Mouse (Mus musculus): ENCODE results near the gene Ctse. TPM values are rescaled to one million over a fixed set of nuclear protein-coding genes. Genes with fewer than 3 reads are reported as not detected.
A peak's percentile ranks its signal among the peaks of the same experiment; 100 is the strongest.

Gene Ctse
- total and polyA plus RNA-seq, 2 experiments from 2014 or later, result 0.09 to 0.11 TPM

DNA sequence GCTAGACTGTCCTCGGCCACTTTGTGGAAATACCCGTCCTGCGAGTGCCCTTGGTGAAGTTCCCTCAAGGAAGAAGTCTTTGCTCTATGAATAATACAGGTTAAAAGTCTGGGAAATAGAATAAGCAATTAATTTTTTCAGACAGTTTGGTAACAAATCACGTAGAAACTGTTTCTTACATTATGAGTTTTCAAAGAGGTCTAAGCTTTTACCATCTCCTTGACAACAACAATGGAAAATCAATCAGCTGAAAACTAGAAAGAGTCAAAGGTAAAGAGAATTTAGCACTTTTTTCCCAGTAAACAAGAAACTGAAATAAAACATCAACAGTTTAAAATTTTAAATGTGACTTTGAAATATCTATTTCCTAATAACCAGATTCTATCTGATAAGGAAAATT, 2.0 kb downstream of the Ctse start:
- Histone ChIP-seq H3K9ac (replicated peaks; ENCODE audit: low read length, poor library complexity, severe bottlenecking) (no peak overlapping the region), H3K36me3 (ENCODE audit: insufficient read depth, low read length) (no peaks in the 10 kb centered on the region), H3K9me3 (ENCODE audit: low read length) (no peaks in the 10 kb centered on the region), H3K4me2 (ENCODE audit: low read depth, low read length, poor library complexity, severe bottlenecking) (no peak overlapping the region), H3K4me1 (ENCODE audit: insufficient read depth, low read length) (no peaks in the 10 kb centered on the region), H3K27me3 (ENCODE audit: insufficient read depth, low read length) (no peaks in the 10 kb centered on the region), H3K27ac (ENCODE audit: low read depth, low read length) (no peak overlapping the region), H3K4me3 (ENCODE audit: low read depth, low read length) (no peak overlapping the region)
- TF ChIP-seq CTCF (IDR thresholded peaks at IDR 0.05), result no peak
- DNase-seq (ENCODE audit: low spot score) (no peak), ATAC-seq (ENCODE audit: low FRiP score) (no peak)
- WGBS, result 87% methylated on average over 4 of the region's 4 CpGs

DNA sequence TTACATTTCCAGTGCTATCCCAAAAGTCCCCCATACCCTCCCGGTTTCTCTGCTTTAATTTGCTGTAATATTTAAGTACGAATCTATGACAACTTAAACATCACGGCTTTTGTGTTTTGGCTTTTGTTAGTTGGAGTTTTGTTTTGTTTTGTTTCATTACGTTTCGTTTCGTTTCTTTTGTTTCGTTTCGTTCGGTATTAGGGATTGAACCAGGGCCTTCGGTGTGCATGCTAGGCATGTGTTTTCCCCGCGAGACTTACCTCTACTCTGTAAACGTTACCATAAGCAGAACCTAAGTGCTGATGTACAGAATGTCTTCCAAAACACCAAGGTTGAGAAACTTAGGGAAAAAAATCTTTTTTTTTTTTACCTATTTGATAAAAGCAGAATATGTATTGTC, 3.5 kb downstream of the Ctse start:
- Histone ChIP-seq H3K9ac (replicated peaks; ENCODE audit: low read length, poor library complexity, severe bottlenecking) (no peak overlapping the region), H3K27ac (ENCODE audit: low read depth, low read length) (no peak overlapping the region), H3K36me3 (ENCODE audit: insufficient read depth, low read length) (no peaks in the 10 kb centered on the region), H3K9me3 (ENCODE audit: low read length) (no peaks in the 10 kb centered on the region), H3K4me1 (ENCODE audit: insufficient read depth, low read length) (no peaks in the 10 kb centered on the region), H3K4me3 (ENCODE audit: low read depth, low read length) (no peak overlapping the region), H3K4me2 (ENCODE audit: low read depth, low read length, poor library complexity, severe bottlenecking) (no peak overlapping the region), H3K27me3 (ENCODE audit: insufficient read depth, low read length) (no peaks in the 10 kb centered on the region)
- ATAC-seq (ENCODE audit: low FRiP score) (no peak), DNase-seq (ENCODE audit: low spot score) (no peak)
- TF ChIP-seq CTCF (IDR thresholded peaks at IDR 0.05), result no peak
- WGBS, result 94% methylated on average over 13 of the region's 13 CpGs

DNA sequence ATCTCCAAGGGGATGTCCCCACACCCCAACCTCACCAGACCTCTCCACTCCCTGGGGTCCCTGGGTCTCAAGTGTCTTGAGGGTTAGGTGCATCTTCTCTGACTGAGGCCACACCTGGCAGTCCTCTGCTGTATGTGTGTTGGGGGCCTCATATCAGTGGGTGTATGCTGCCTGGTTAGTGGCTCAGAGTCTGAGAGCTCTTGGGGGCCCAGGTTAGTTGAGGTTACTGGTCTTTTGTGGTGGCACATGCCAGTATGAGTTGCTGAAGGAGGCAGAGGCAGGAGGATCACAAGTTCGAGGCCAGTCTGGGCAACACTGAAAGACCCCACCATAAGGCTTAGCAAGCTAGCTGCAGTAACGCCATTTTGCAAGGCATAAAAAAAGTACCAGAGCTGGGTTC, 4.1 kb downstream of the Ctse start:
- Histone ChIP-seq H3K4me1 (ENCODE audit: insufficient read depth, low read length) (no peaks in the 10 kb centered on the region), H3K4me3 (ENCODE audit: low read depth, low read length) (no peak overlapping the region), H3K4me2 (ENCODE audit: low read depth, low read length, poor library complexity, severe bottlenecking) (no peak overlapping the region), H3K36me3 (ENCODE audit: insufficient read depth, low read length) (no peaks in the 10 kb centered on the region), H3K9ac (replicated peaks; ENCODE audit: low read length, poor library complexity, severe bottlenecking) (no peak overlapping the region), H3K27me3 (ENCODE audit: insufficient read depth, low read length) (no peaks in the 10 kb centered on the region), H3K9me3 (ENCODE audit: low read length) (no peaks in the 10 kb centered on the region), H3K27ac (ENCODE audit: low read depth, low read length) (no peak overlapping the region)
- no peak for TF ChIP-seq CTCF (IDR thresholded peaks at IDR 0.05)
- DNase-seq (ENCODE audit: low spot score) (no peak), ATAC-seq (ENCODE audit: low FRiP score) (no peak)
- 97% methylated on average over 2 of the region's 2 CpGs for WGBS

DNA sequence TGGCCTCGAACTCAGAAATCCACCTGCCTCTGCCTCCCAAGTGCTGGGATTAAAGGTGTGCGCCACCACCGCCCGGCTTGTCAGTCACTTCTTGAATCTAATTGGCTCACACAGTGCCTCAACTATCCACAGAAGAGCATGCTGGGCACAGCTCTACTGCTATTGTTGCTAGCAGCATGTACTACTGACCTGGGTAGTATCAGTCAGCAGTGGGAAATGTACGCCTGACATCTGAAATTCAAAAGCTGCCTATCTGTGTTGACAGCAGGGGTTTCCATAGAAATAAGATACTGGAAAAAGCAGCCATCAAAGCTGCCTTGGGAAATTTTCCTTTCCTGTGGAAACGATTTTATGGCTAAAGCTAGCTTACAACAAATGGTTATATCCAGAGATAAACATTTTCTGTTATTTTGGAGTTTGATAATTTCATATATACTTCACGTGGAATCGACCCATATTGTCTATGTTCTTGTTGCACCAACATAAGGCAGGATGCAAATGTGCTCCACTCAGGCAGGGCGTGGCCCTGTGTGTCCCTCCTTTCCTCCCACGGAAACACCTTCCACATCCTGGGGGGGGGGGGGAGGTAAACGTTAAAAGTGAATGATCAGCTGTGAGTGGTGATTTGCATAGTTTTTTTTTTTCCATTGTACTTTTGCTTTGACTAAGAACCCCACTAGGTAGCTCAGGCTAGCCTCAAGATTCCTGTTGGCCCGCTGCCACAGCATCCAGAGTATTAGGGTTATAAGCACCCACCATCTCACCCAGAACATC, 14.8 kb downstream of the Ctse start:
- DNase-seq (ENCODE audit: low spot score), result no peak
- Histone ChIP-seq H3K4me2 (ENCODE audit: low read depth, low read length, poor library complexity, severe bottlenecking) (no peak overlapping the region), H3K4me3 (ENCODE audit: low read depth, low read length) (no peak overlapping the region), H3K9me3 (ENCODE audit: low read length) (no peaks in the 10 kb centered on the region), H3K4me1 (ENCODE audit: insufficient read depth, low read length) (0 out of 2 replicates have a peak, but pooled peaks cover 4% of the 10 kb centered on the region), H3K27me3 (ENCODE audit: insufficient read depth, low read length) (no peaks in the 10 kb centered on the region), H3K9ac (replicated peaks; ENCODE audit: low read length, poor library complexity, severe bottlenecking) (no peak overlapping the region), H3K27ac (ENCODE audit: low read depth, low read length) (no peak overlapping the region), H3K36me3 (ENCODE audit: insufficient read depth, low read length) (no peaks in the 10 kb centered on the region)
- no peak for TF ChIP-seq CTCF (IDR thresholded peaks at IDR 0.05)
- no peak for ATAC-seq (ENCODE audit: low FRiP score)
- 65% methylated on average over 12 of the region's 12 CpGs for WGBS

DNA sequence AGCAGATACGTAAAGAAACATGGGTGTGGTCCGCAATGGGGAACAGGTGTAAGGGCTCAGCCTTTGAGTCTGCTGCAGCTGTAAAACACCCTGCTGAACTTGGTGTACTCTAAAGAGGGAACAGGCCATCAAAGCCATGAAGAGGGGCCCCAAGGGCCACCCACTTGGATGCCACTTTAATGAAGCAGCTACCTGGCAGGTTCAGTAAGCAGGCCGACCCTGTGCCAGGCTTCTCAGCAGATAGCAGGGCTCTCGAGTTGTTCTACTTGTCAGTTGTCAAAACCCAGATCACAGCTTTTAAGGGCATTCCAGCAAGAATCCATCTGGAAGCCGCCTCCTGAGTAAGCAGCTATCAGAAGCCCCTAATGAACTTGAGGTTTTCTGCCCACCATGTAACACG, 17.5 kb downstream of the Ctse start:
- Histone ChIP-seq H3K27me3 (ENCODE audit: insufficient read depth, low read length) (no peaks in the 10 kb centered on the region), H3K9ac (replicated peaks; ENCODE audit: low read length, poor library complexity, severe bottlenecking) (no peak overlapping the region), H3K36me3 (ENCODE audit: insufficient read depth, low read length) (no peaks in the 10 kb centered on the region), H3K27ac (ENCODE audit: low read depth, low read length) (no peak overlapping the region), H3K9me3 (ENCODE audit: low read length) (no peaks in the 10 kb centered on the region), H3K4me1 (ENCODE audit: insufficient read depth, low read length) (0 out of 2 replicates have a peak, but pooled peaks cover 4% of the 10 kb centered on the region), H3K4me2 (ENCODE audit: low read depth, low read length, poor library complexity, severe bottlenecking) (no peak overlapping the region), H3K4me3 (ENCODE audit: low read depth, low read length) (no peak overlapping the region)
- 89% methylated on average over 6 of the region's 6 CpGs for WGBS
- no peak for TF ChIP-seq CTCF (IDR thresholded peaks at IDR 0.05)
- DNase-seq (ENCODE audit: low spot score) (no peak), ATAC-seq (ENCODE audit: low FRiP score) (no peak)

DNA sequence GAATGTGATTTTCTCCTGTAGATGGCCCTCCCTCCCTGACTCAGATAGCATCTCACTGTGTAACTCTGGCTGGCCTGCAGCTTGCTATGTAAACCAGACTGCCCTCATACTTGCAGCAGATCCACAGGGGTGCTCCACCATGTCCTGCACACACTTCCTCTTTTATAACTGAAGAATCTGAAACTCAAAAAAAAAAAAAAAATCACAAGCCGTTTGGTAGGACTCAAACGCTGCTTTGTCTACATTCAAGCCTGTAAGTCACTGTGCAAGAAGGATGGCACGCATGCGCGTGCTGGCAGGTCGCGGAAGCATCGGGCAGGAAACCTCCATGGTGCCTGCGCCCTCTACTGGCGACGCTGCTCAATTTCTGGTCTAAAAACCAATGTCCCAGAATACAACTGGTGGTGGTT, 19.8 kb downstream of the Ctse start:
- peak; percentile 90 for ATAC-seq (ENCODE audit: low FRiP score)
- TF ChIP-seq CTCF (IDR thresholded peaks at IDR 0.05), result peak; percentile 95
- H3K9ac ChIP-seq (replicated peaks; ENCODE audit: low read length, poor library complexity, severe bottlenecking), result peak overlapping the region; percentile 51; the same call in 1 of the 2 replicates
- peak overlapping the region; percentile 28 for H3K4me2 ChIP-seq (ENCODE audit: low read depth, low read length, poor library complexity, severe bottlenecking)
- peak overlapping the region; percentile 17; the same call in 1 of the 2 replicates for H3K4me3 ChIP-seq (ENCODE audit: low read depth, low read length)
- H3K36me3 ChIP-seq (ENCODE audit: insufficient read depth, low read length), result no peaks in the 10 kb centered on the region
- H3K27ac ChIP-seq (ENCODE audit: low read depth, low read length), result peak overlapping the region; percentile 77
- no peaks in the 10 kb centered on the region for H3K27me3 ChIP-seq (ENCODE audit: insufficient read depth, low read length)
- no peaks in the 10 kb centered on the region for H3K9me3 ChIP-seq (ENCODE audit: low read length)
- WGBS, result under 1% methylated on average over 11 of the region's 11 CpGs
- H3K4me1 ChIP-seq (ENCODE audit: insufficient read depth, low read length), result 0 out of 2 replicates have a peak, but pooled peaks cover 4% of the 10 kb centered on the region
- DNase-seq (ENCODE audit: low spot score), result peak; percentile 98
